ENCODE assay signal across 11 mouse cellular contexts in genomic region chr15:13859193-13859592, GRCm38 (mm10).
A peak's percentile ranks its signal among the peaks of the same experiment; 100 is the strongest.
DNase-seq lines count a peak whose midpoint lies in the region; ATAC-seq and TF ChIP-seq lines count a peak whose summit lies in the region.
"Had no signal": no experiment of that assay in that cellular context is flagged by ENCODE, and none has a peak within 500 bp of the region (broad histone marks: within the 10 kb centered on the region; RNA-seq: fewer than 3 reads in every experiment).

No protein-coding gene starts in this region.

- H3K4me1 ChIP-seq in cerebellum, adult 2 months (ENCODE audit: control insufficient read depth, insufficient read depth, low read length): no peaks in the 10 kb centered on the region
- H3K4me1 ChIP-seq in kidney, embryonic 15.5 days: no peaks in the 10 kb centered on the region
- no peaks in the 10 kb centered on the region for H3K4me1 ChIP-seq in neural tube, embryonic 11.5 days (ENCODE audit: control insufficient read depth, insufficient read depth, low read length)
- H3K4me1 ChIP-seq in stomach, postnatal 0 days (replicated peaks; ENCODE audit: control insufficient read depth, insufficient read depth): no peaks in the 10 kb centered on the region
- H3K4me1 ChIP-seq: embryonic facial prominence, embryonic 13.5 days; limb, embryonic 15.5 days had no signal

- no peaks in the 10 kb centered on the region for H3K36me3 ChIP-seq in kidney, embryonic 15.5 days
- no peaks in the 10 kb centered on the region for H3K36me3 ChIP-seq in neural tube, embryonic 11.5 days (ENCODE audit: control insufficient read depth, insufficient read depth, low read length)
- no peaks in the 10 kb centered on the region for H3K36me3 ChIP-seq in stomach, postnatal 0 days (ENCODE audit: control insufficient read depth, insufficient read depth, low read length)
- H3K36me3 ChIP-seq: embryonic facial prominence, embryonic 13.5 days; limb, embryonic 15.5 days had no signal

- no peak for TF ChIP-seq EP300 in stomach, postnatal 0 days (optimal IDR thresholded peaks at IDR 0.05)

- H3K27me3 ChIP-seq in cerebellum, adult 2 months (ENCODE audit: control insufficient read depth, insufficient read depth, low read length): no peaks in the 10 kb centered on the region
- no peaks in the 10 kb centered on the region for H3K27me3 ChIP-seq in kidney, embryonic 15.5 days
- H3K27me3 ChIP-seq in neural tube, embryonic 11.5 days (ENCODE audit: control insufficient read depth, insufficient read depth, low read length): no peaks in the 10 kb centered on the region
- no peaks in the 10 kb centered on the region for H3K27me3 ChIP-seq in stomach, postnatal 0 days (ENCODE audit: control insufficient read depth, insufficient read depth, low read length)
- H3K27me3 ChIP-seq: embryonic facial prominence, embryonic 13.5 days; limb, embryonic 15.5 days had no signal

- no peaks in the 10 kb centered on the region for H3K9me3 ChIP-seq in kidney, embryonic 15.5 days (replicated peaks)
- H3K9me3 ChIP-seq in neural tube, embryonic 11.5 days (ENCODE audit: control insufficient read depth, low read length): no peaks in the 10 kb centered on the region
- no peaks in the 10 kb centered on the region for H3K9me3 ChIP-seq in stomach, postnatal 0 days (ENCODE audit: control insufficient read depth, low read length)
- H3K9me3 ChIP-seq: embryonic facial prominence, embryonic 13.5 days; limb, embryonic 15.5 days had no signal

- H3K27ac ChIP-seq in cerebellum, adult 2 months (ENCODE audit: insufficient read depth, low read length): no peak overlapping the region
- H3K27ac ChIP-seq in kidney, embryonic 15.5 days: no peak overlapping the region
- no peak overlapping the region for H3K27ac ChIP-seq in neural tube, embryonic 11.5 days (ENCODE audit: low read depth, low read length)
- no peak overlapping the region for H3K27ac ChIP-seq in stomach, postnatal 0 days (replicated peaks)
- H3K27ac ChIP-seq: embryonic facial prominence, embryonic 13.5 days; limb, embryonic 15.5 days had no signal

- no peak overlapping the region for H3K4me2 ChIP-seq in kidney, embryonic 15.5 days
- H3K4me2 ChIP-seq in neural tube, embryonic 11.5 days (ENCODE audit: low read depth): no peak overlapping the region
- no peak overlapping the region for H3K4me2 ChIP-seq in stomach, postnatal 0 days (replicated peaks; ENCODE audit: low read depth)
- H3K4me2 ChIP-seq: embryonic facial prominence, embryonic 13.5 days; limb, embryonic 15.5 days had no signal

- WGBS in cerebellum, adult 2 months: 97% methylated on average over 1 of the region's 1 CpGs
- WGBS in kidney, embryonic 15.5 days: 83% methylated on average over 1 of the region's 1 CpGs
- 96% methylated on average over 1 of the region's 1 CpGs for WGBS in neural tube, embryonic 11.5 days
- 70% methylated on average over 1 of the region's 1 CpGs for WGBS in stomach, postnatal 0 days

- TF ChIP-seq CTCF in cerebellum, adult 2 months (IDR thresholded peaks at IDR 0.05; ENCODE audit: borderline replicate concordance, insufficient read depth, low read depth, low read length): no peak
- TF ChIP-seq CTCF in stomach, postnatal 0 days (IDR thresholded peaks at IDR 0.05; ENCODE audit: low read depth): peak; percentile 83

- no peak for ATAC-seq in kidney, embryonic 15.5 days (replicated peaks; ENCODE audit: low FRiP score)
- 0 out of 2 replicates have a peak, but pooled peaks have one; percentile 55 for ATAC-seq in neural tube, embryonic 11.5 days (ENCODE audit: insufficient read depth, low FRiP score, low TSS enrichment)
- ATAC-seq in stomach, postnatal 0 days (ENCODE audit: low FRiP score, low TSS enrichment): no peak

- H3K4me3 ChIP-seq in cerebellum, adult 2 months (replicated peaks; ENCODE audit: insufficient read depth, low read depth, low read length): no peak overlapping the region
- H3K4me3 ChIP-seq in kidney, embryonic 15.5 days (replicated peaks): no peak overlapping the region
- H3K4me3 ChIP-seq in neural tube, embryonic 11.5 days (ENCODE audit: low read depth, low read length): no peak overlapping the region
- no peak overlapping the region for H3K4me3 ChIP-seq in stomach, postnatal 0 days (ENCODE audit: low read depth, low read length)
- H3K4me3 ChIP-seq: embryonic facial prominence, embryonic 13.5 days; limb, embryonic 15.5 days had no signal

- DNase-seq in cerebellum, adult 9-10 months: peak; percentile 7
- no peak for DNase-seq in cerebellum, adult 2 months
- DNase-seq in kidney, postnatal 10 days: peak; percentile 4
- DNase-seq in neural tube, embryonic 11.5 days (ENCODE audit: low spot score): no peak
- DNase-seq in neural tube, embryonic 10.5 days (ENCODE audit: extremely low spot score, low spot score): no peak
- DNase-seq in stomach, postnatal 0 days (ENCODE audit: low spot score): no peak
- no peak for DNase-seq in lung, postnatal 10 days
- DNase-seq: gastrocnemius, postnatal 25 days had no signal

- H3K9ac ChIP-seq in kidney, embryonic 15.5 days: no peak overlapping the region
- H3K9ac ChIP-seq in neural tube, embryonic 11.5 days (ENCODE audit: low read length): no peak overlapping the region
- H3K9ac ChIP-seq in stomach, postnatal 0 days (ENCODE audit: low read length): no peak overlapping the region
- H3K9ac ChIP-seq: embryonic facial prominence, embryonic 13.5 days; limb, embryonic 15.5 days had no signal

- no peak for TF ChIP-seq POLR2A in cerebellum, adult 2 months (IDR thresholded peaks at IDR 0.05; ENCODE audit: borderline replicate concordance, insufficient read depth, low read length)

Comparison
In these comparisons a context has a peak if more than half of its experiments do, and no peak if none do; other contexts are left out.
1. DNase-seq: peak in cerebellum, adult 9-10 months (single experiment) and kidney, postnatal 10 days (single experiment); none in cerebellum, adult 2 months (0 of 2), neural tube, embryonic 11.5 days (single experiment), neural tube, embryonic 10.5 days (single experiment), stomach, postnatal 0 days (single experiment) and lung, postnatal 10 days (single experiment).